Mouse (Mus musculus) frontal cortex, postnatal 36 days (tissue): Measurements from ENCODE around the gene Akap8l.
A peak's percentile ranks its signal among the peaks of the same experiment; 100 is the strongest.

Source experiments
- DNase-seq, 2 experiments: peaks; one replicate each; pipeline ENCODE4 v3.0.0; 2022; ENCODE audit warnings: low spot score in 2 of 2

Gene Akap8l

GRCm38 (mm10) chr17:32358192-32358942, 8.0 kb upstream of the Akap8l start:
- peak in 1 of 2 experiments; percentile 32 for DNase-seq

GRCm38 (mm10) chr17:32356766-32357760, 6.7 kb upstream of the Akap8l start:
- no peak for DNase-seq

GRCm38 (mm10) chr17:32356281-32356680, 5.9 kb upstream of the Akap8l start:
- no peak for DNase-seq

GRCm38 (mm10) chr17:32355031-32355430, 4.6 kb upstream of the Akap8l start:
- DNase-seq = no peak

- no peak for DNase-seq
Observed at GRCm38 (mm10) chr17:32354211-32354610, 3.8 kb upstream of the Akap8l start.

GRCm38 (mm10) chr17:32353696-32354095, 3.3 kb upstream of the Akap8l start:
- DNase-seq = peak; percentile 47 to 62

- DNase-seq = no peak
Observed at GRCm38 (mm10) chr17:32351726-32352125, 1.3 kb upstream of the Akap8l start.

- no peak for DNase-seq
Observed at GRCm38 (mm10) chr17:32351269-32351668, 862 bp upstream of the Akap8l start.

- no peak for DNase-seq
Observed at GRCm38 (mm10) chr17:32349851-32350381, 491 bp downstream of the Akap8l start.

- DNase-seq = peak; percentile 48 to 65
Observed at GRCm38 (mm10) chr17:32349037-32349732, 1.2 kb downstream of the Akap8l start.

- no peak for DNase-seq
Observed at GRCm38 (mm10) chr17:32348406-32348805, 2.0 kb downstream of the Akap8l start.

GRCm38 (mm10) chr17:32341102-32341501, 9.3 kb downstream of the Akap8l start:
- DNase-seq = no peak

GRCm38 (mm10) chr17:32340110-32340509, 10.3 kb downstream of the Akap8l start:
- DNase-seq = no peak

GRCm38 (mm10) chr17:32335869-32336268, 14.5 kb downstream of the Akap8l start:
- DNase-seq = no peak

- DNase-seq = no peak
Observed at GRCm38 (mm10) chr17:32334921-32335320, 15.5 kb downstream of the Akap8l start.

GRCm38 (mm10) chr17:32333675-32334303, 16.6 kb downstream of the Akap8l start:
- DNase-seq = no peak

GRCm38 (mm10) chr17:32327501-32327900, 22.9 kb downstream of the Akap8l start:
- DNase-seq = no peak

- no peak for DNase-seq
Observed at GRCm38 (mm10) chr17:32322809-32323208, 27.6 kb downstream of the Akap8l start.

- DNase-seq = peak in 1 of 2 experiments; percentile 21
Observed at GRCm38 (mm10) chr17:32321836-32322235, 28.6 kb downstream of the Akap8l start.

GRCm38 (mm10) chr17:32321390-32321734, 29.0 kb downstream of the Akap8l start:
- no peak for DNase-seq
